Mouse (Mus musculus) limb, embryonic 12.5 days (tissue): Measurements from ENCODE around the gene Ptprg. TPM values are rescaled to one million over a fixed set of nuclear protein-coding genes. Genes with fewer than 3 reads are reported as not detected.

Source experiments
- ATAC-seq: fragments of 200-750 bp; cut with Nextera tagmentation; 2 replicates; pipeline ENCODE4 v1.8.0; 2017; ENCODE audit warnings: low read depth, moderate TSS enrichment; ENCODE audit not compliant: insufficient number of reproducible peaks, insufficient read depth, low FRiP score, low TSS enrichment
- H3K27ac ChIP-seq: fragments of 300-500 bp; sonication (generic); 2 replicates; pipeline ENCODE4 v1.5.1; 2016; ENCODE audit warnings: mild to moderate bottlenecking, moderate library complexity
- H3K27me3 ChIP-seq: fragments of 300-500 bp; sonication (generic); 2 replicates; pipeline ENCODE4 v1.6.1; 2016; ENCODE audit warnings: mild to moderate bottlenecking, moderate library complexity
- H3K36me3 ChIP-seq: fragments of 300-500 bp; sonication (generic); 2 replicates; pipeline ENCODE4 v1.6.1; 2016; ENCODE audit warnings: mild to moderate bottlenecking, moderate library complexity
- H3K4me1 ChIP-seq: fragments of 300-500 bp; sonication (generic); replicated peaks from 2 replicates; pipeline ENCODE4 v1.6.1; 2016
- H3K4me2 ChIP-seq: fragments of 300-500 bp; sonication (generic); 2 replicates; pipeline ENCODE4 v1.6.1; 2016; ENCODE audit warnings: mild to moderate bottlenecking, moderate library complexity
- H3K4me3 ChIP-seq: fragments of 300-500 bp; sonication (generic); replicated peaks from 2 replicates; pipeline ENCODE4 v1.5.1; 2016; ENCODE audit warnings: mild to moderate bottlenecking
- H3K9ac ChIP-seq: fragments of 300-500 bp; sonication (generic); replicated peaks from 2 replicates; pipeline ENCODE4 v1.6.1; 2016; ENCODE audit warnings: mild to moderate bottlenecking, moderate library complexity
- H3K9me3 ChIP-seq: fragments of 300-500 bp; sonication (generic); 2 replicates; pipeline ENCODE4 v1.6.1; 2016; ENCODE audit warnings: mild to moderate bottlenecking, moderate library complexity
- WGBS: fragments of 180-500 bp; shearing (Covaris S2); methylation state at CpG from one replicate; pipeline ENCODE4 v1.1.7; 2016; 5-methylcytosine and 5-hydroxymethylcytosine counted together
- polyA plus RNA-seq: library from polyadenylated mRNA; unstranded; fragments of >200 nt; fragmentation: Nextera tagmentation; extraction: Ambion mirVana; gene quantifications from 2 replicates; pipeline ENCODE4 v1.2.1, GENCODE M21; 2016

Ptprg gene
- polyA plus RNA-seq, 1 experiment from 2014 or later = 37.5 TPM

DNA sequence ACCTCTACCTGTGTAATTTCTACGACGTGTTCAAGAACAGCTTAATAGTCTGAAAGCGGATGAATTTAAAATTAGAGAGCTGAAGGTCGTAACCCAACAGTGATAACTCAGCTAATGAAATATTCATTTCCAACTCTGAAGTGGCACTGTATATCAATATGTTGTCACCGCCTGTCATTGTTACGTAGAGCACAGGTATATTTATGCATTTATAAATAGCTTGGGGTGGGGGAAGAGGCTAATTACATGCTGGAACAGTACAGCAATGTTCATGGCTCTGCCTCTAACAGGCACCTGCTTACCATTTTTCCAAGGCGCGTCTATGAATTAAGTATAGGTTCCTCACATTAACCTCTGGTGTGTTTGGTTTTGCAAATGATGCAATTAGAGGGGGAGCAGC lies 199.3 kb downstream of the Ptprg start:
- ATAC-seq = no peak
- no peak overlapping the region for H3K9ac ChIP-seq
- WGBS = 67% methylated on average over 8 of the region's 8 CpGs

DNA sequence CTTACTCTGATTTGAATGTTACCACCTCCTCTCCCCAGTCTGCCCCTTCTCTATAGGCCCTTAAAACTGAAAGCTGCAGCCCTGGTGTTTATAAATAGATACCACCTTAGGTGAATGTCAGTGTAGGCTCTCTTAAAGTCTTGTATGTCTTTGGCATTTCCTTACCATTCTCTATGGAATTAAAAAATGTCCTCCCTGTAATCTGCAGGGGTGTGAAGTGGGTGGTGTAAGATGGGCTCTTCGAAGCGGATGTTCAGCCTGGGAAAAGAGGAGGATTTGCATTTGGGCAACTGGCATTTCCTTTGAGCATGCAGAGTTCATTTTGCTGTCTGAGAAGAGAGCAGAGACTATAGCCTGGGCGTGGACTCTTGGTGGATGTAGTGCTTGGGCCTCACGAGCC lies 201.3 kb downstream of the Ptprg start:
- Histone ChIP-seq H3K36me3 (no peaks in the 10 kb centered on the region), H3K4me2 (no peak overlapping the region), H3K9me3 (no peaks in the 10 kb centered on the region), H3K9ac (no peak overlapping the region), H3K27ac (no peak overlapping the region), H3K4me1 (0 out of 2 replicates have a peak, but pooled peaks cover 12% of the 10 kb centered on the region), H3K4me3 (no peak overlapping the region), H3K27me3 (no peaks in the 10 kb centered on the region)
- no peak for ATAC-seq
- WGBS = 84% methylated on average over 4 of the region's 4 CpGs

More for the DNA sequence above, 199.3 kb downstream of the Ptprg start:
- H3K4me3 ChIP-seq = no peak overlapping the region
- H3K27ac ChIP-seq = no peak overlapping the region
- H3K27me3 ChIP-seq = no peaks in the 10 kb centered on the region
- H3K36me3 ChIP-seq = no peaks in the 10 kb centered on the region
- H3K9me3 ChIP-seq = no peaks in the 10 kb centered on the region
- H3K4me2 ChIP-seq = no peak overlapping the region
- 0 out of 2 replicates have a peak, but pooled peaks cover 12% of the 10 kb centered on the region for H3K4me1 ChIP-seq

DNA sequence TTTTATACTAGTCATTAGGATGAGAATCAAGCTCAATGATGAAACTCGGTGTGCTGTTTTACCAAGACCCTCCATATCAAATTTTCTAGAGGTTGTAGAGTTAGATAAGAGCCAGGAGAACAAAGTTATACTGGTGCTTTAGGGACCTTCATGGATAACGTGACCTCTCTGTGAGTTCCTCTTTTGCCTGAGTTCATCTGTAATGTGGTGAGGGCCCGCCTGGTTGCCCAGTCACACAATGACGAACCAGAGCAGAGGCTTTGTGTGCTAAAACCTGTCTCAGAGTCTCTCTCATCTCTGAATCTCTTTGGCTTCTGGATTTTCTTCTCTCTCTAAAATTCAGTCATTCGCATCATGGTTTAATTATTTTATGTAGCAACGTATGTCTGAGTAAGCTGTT lies 204.9 kb downstream of the Ptprg start:
- H3K27ac ChIP-seq = no peak overlapping the region
- WGBS = 91% methylated on average over 6 of the region's 6 CpGs
- H3K9ac ChIP-seq = no peak overlapping the region
- peaks cover 21% of the 10 kb centered on the region for H3K4me1 ChIP-seq
- no peaks in the 10 kb centered on the region for H3K27me3 ChIP-seq
- no peak for ATAC-seq
- H3K9me3 ChIP-seq = no peaks in the 10 kb centered on the region
- no peak overlapping the region for H3K4me3 ChIP-seq
- H3K4me2 ChIP-seq = no peak overlapping the region
- no peaks in the 10 kb centered on the region for H3K36me3 ChIP-seq

DNA sequence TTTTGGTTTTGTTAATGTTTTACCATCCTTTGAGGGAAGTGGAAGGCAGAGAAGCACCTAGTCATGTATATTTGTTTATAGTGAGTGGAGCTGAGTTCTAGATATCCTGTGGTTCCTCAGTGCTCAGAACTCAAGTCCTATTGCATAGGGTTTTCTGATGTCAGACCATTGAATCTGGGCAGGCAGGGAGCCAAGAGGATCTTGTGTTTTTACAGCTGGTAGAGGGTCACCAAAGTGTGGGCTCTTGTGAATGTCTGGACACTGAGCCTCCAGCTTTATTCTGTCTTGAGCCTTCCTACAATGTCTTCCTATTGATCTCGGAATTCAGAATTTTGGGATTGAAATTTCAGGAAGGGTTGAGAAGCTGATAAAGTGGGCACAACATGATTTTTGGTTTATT lies 206.0 kb downstream of the Ptprg start:
- no peak overlapping the region for H3K27ac ChIP-seq
- H3K9ac ChIP-seq = no peak overlapping the region
- WGBS = 92% methylated on average over 1 of the region's 1 CpGs
- H3K27me3 ChIP-seq = no peaks in the 10 kb centered on the region
- H3K9me3 ChIP-seq = no peaks in the 10 kb centered on the region
- no peaks in the 10 kb centered on the region for H3K36me3 ChIP-seq
- no peak for ATAC-seq
- H3K4me2 ChIP-seq = no peak overlapping the region
- no peak overlapping the region for H3K4me3 ChIP-seq
- H3K4me1 ChIP-seq = peaks cover 25% of the 10 kb centered on the region

DNA sequence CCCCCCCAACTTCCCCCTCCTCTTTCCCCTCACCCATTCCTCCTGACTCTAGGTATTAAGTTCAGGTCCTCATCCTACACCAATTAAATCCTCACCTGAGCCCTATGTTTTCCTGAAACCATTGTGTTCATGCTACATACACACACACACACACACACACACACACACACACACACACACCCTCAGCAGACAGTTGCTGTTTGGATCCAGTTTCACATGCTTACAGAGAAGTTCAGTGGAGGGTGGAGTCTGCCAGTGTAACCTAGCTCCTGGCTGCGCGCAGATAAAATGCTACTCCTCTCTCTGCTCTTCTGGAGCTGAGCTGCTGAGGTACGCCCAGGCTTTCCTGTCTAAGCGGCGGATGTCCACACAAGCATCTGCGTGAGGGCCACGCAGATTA lies 209.7 kb downstream of the Ptprg start:
- Histone ChIP-seq H3K27me3 (no peaks in the 10 kb centered on the region), H3K4me2 (no peak overlapping the region), H3K9me3 (no peaks in the 10 kb centered on the region), H3K27ac (no peak overlapping the region), H3K36me3 (no peaks in the 10 kb centered on the region), H3K4me3 (no peak overlapping the region), H3K4me1 (peaks cover 41% of the 10 kb centered on the region), H3K9ac (no peak overlapping the region)
- 61% methylated on average over 7 of the region's 7 CpGs for WGBS
- ATAC-seq = peak; percentile 27; the same call in 1 of the 2 replicates

DNA sequence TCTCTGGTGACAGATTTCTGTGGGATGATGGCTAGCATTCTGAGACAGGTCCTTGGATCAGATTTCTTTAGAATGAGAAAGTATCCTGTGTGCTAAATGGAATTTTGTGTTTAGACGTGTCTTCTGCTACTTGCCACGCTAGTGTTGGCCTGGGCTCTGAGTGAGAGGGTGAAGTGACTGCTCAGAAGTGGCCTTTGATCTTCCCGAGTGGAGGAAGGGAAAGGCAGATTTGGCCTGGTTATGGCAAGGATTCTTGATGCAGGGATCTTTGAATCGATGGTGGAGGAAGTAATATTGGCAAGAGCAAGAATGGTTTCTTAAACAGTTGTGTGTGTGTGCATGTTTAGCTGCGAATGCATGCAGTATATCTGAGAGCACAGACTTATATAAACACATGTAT lies 219.4 kb downstream of the Ptprg start:
- no peak overlapping the region for H3K4me3 ChIP-seq
- no peaks in the 10 kb centered on the region for H3K27me3 ChIP-seq
- H3K9me3 ChIP-seq = no peaks in the 10 kb centered on the region
- H3K36me3 ChIP-seq = no peaks in the 10 kb centered on the region
- no peak overlapping the region for H3K27ac ChIP-seq
- H3K4me1 ChIP-seq = peaks cover 55% of the 10 kb centered on the region
- no peak for ATAC-seq
- H3K9ac ChIP-seq = no peak overlapping the region
- H3K4me2 ChIP-seq = no peak overlapping the region
- 60% methylated on average over 5 of the region's 5 CpGs for WGBS

DNA sequence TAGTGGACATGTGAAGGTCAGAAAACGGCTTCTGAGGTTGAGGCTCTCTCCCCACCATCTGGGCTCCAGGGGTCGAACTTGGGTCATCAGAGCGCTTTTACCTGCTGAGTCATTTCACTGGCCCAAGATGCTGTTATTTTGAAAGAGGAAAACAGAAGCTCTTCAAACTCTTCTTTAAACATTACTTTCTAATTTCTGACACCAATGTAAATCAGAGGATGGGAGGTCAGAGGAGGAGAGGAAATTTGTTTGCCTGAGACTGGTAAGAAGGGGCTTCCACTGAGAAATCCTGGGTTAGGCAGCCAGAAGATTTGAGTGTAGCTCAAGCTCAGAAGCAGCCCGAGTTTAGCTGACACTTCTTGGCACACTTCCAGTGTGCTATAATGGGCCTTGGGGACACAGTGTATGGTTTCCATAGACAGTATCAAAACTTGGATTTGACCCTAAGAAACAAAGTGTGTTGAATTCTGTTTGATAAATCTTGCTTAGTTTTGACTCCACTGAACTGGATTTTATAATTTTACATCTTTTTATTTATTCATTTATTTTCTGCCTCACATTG lies 221.2 kb downstream of the Ptprg start:
- Histone ChIP-seq H3K4me1 (peaks cover 47% of the 10 kb centered on the region), H3K9me3 (no peaks in the 10 kb centered on the region), H3K4me3 (no peak overlapping the region), H3K27ac (no peak overlapping the region), H3K4me2 (no peak overlapping the region), H3K9ac (no peak overlapping the region), H3K27me3 (no peaks in the 10 kb centered on the region), H3K36me3 (no peaks in the 10 kb centered on the region)
- WGBS = 36% methylated on average over 4 of the region's 4 CpGs
- no peak for ATAC-seq

DNA sequence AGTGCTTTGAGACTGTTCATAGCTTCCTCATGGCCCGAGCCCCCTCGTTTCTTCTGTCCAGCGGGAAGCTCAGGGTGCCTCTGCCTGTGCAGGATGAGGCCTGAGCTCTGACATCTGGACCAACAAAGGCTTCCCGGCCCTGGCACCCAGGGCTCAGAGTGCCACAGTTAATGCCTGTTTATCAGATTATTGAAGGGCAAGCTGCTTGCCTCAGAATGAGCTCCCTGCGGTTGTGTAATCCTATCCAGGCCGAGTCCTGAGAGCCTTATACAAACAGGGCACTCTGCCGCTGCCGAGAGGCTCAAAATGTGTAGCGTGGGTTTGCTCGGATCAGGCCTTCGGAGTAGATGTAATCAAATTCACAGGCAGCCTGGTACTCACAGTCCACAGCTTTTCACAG lies 221.9 kb downstream of the Ptprg start:
- H3K9me3 ChIP-seq = no peaks in the 10 kb centered on the region
- ATAC-seq = no peak
- no peaks in the 10 kb centered on the region for H3K27me3 ChIP-seq
- H3K27ac ChIP-seq = peak overlapping the region; percentile 72
- no peaks in the 10 kb centered on the region for H3K36me3 ChIP-seq
- peak overlapping the region; percentile 25; the same call in 1 of the 2 replicates for H3K4me2 ChIP-seq
- no peak overlapping the region for H3K4me3 ChIP-seq
- no peak overlapping the region for H3K9ac ChIP-seq
- peaks cover 47% of the 10 kb centered on the region for H3K4me1 ChIP-seq
- WGBS = 17% methylated on average over 11 of the region's 11 CpGs

DNA sequence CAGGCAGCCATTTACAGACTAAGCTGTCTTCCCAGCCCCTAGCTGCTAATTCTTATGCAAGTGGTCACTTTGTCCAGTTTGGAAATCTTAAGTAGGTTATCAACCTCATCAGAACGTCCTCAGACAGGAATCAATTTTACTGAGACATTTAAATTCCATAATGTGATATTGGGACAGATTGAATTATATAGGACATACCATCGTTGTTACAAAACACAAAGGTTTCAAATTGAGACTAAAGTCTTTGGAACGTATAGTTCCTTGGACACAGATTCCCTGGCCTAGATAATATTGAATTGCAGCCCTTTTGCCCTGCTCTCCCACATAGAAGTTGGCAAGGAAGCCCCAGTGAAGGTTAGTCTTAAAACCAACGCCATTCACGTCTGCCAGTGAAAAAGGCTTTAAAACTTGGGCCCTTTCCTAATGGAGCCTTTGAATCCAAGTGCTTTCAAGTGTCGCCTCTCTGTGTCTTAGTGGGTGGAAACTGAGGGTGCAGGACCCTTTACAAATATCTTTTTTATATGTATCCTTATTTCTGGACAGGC lies 222.7 kb downstream of the Ptprg start:
- Histone ChIP-seq H3K27ac (no peak overlapping the region), H3K4me1 (peaks cover 41% of the 10 kb centered on the region), H3K9ac (no peak overlapping the region), H3K36me3 (no peaks in the 10 kb centered on the region), H3K4me2 (no peak overlapping the region), H3K27me3 (no peaks in the 10 kb centered on the region), H3K9me3 (no peaks in the 10 kb centered on the region), H3K4me3 (no peak overlapping the region)
- ATAC-seq = no peak
- 82% methylated on average over 6 of the region's 6 CpGs for WGBS

DNA sequence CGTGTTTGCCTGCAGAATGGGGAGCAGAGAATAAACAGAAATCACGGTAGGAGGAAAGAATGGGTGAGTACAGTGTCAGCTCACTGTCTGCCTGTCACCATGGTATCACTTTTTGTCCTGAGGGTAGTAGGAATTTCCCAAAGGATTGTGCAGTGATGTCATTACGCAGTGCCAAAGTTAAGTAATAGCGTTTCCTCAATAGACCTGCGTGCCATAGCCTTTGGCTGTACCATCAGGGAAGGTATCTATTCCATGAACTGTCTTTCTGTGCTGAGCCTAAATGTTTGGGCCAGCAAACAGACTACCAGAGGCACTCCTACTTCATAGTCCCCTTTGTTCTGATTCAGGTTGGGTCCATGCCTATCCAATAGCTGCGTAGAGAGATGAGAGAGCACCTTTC lies 223.2 kb downstream of the Ptprg start:
- H3K4me1 ChIP-seq = peaks cover 35% of the 10 kb centered on the region
- whole genome bisulfite sequencing = 97% methylated on average over 6 of the region's 6 CpGs
- H3K27me3 ChIP-seq = no peaks in the 10 kb centered on the region
- no peak overlapping the region for H3K4me2 ChIP-seq
- no peak for ATAC-seq
- H3K9me3 ChIP-seq = no peaks in the 10 kb centered on the region
- H3K9ac ChIP-seq = no peak overlapping the region
- H3K27ac ChIP-seq = no peak overlapping the region
- H3K4me3 ChIP-seq = no peak overlapping the region
- H3K36me3 ChIP-seq = no peaks in the 10 kb centered on the region

DNA sequence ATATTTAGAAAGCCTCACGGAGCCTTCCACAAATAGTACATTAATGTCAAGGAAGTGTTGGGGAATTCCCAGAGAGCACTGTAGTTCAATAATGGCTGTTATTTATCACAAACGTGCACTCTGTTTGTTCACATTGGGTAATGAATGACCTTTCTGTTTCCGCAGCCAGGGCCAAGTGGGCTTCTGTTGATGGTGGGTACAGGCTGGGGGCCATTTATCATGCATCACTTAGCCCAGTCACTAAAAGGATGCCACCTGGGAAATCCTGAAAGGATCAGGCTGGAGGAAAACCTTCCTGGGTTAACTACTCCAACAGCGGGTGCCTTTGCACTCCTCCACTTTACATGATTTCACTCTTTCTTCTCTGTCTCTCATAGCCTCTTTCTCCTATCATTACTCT lies 237.9 kb downstream of the Ptprg start:
- ATAC-seq = no peak
- Histone ChIP-seq H3K4me3 (no peak overlapping the region), H3K27me3 (no peaks in the 10 kb centered on the region), H3K9me3 (no peaks in the 10 kb centered on the region), H3K9ac (no peak overlapping the region), H3K27ac (no peak overlapping the region), H3K4me1 (peaks cover 6% of the 10 kb centered on the region), H3K4me2 (no peak overlapping the region), H3K36me3 (no peaks in the 10 kb centered on the region)
- 72% methylated on average over 4 of the region's 4 CpGs for WGBS

DNA sequence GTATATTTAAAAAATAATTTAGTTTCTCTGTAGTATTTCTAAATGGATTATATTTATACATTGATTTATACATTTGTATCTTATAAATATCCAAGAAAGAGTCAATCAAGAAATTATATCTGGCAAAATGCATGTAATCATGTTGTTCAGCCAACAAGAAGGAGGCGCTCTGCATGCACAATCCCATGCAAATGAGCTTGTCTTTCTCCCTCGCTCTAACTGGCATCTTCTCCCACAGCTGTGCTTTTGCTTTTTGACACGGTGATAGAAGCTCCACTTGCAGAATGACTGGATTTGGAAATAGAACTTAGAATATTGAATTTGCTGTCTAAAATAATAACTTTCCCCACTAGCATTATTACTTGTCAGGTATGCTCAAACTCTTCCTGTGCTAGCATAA lies 240.5 kb downstream of the Ptprg start:
- Histone ChIP-seq H3K36me3 (no peaks in the 10 kb centered on the region), H3K27ac (no peak overlapping the region)

More for the DNA sequence above, 240.5 kb downstream of the Ptprg start:
- ATAC-seq = no peak
- Histone ChIP-seq H3K4me1 (peaks cover 6% of the 10 kb centered on the region), H3K27me3 (no peaks in the 10 kb centered on the region), H3K9me3 (no peaks in the 10 kb centered on the region), H3K4me2 (no peak overlapping the region), H3K4me3 (no peak overlapping the region), H3K9ac (no peak overlapping the region)
- WGBS = 90% methylated on average over 3 of the region's 3 CpGs
